Mouse (Mus musculus): Measurements from ENCODE around the gene Txndc5.

Gene Txndc5

GRCm38 (mm10) chr13:38528687-38529294, at the start of gene Txndc5:
TSS of gene Txndc5 (minus strand) at chr13:38528824.
- DNase-seq, result no peak

GRCm38 (mm10) chr13:38574668-38575067, 46.0 kb upstream of the Txndc5 start:
- no peak for DNase-seq

- no peak for DNase-seq
Observed at GRCm38 (mm10) chr13:38573281-38573680, 44.7 kb upstream of the Txndc5 start.

GRCm38 (mm10) chr13:38565245-38565644, 36.6 kb upstream of the Txndc5 start:
- DNase-seq, result no peak

GRCm38 (mm10) chr13:38554611-38555010, 26.0 kb upstream of the Txndc5 start:
- no peak for DNase-seq

GRCm38 (mm10) chr13:38554210-38554609, 25.6 kb upstream of the Txndc5 start:
- no peak for DNase-seq

- no peak for DNase-seq
Observed at GRCm38 (mm10) chr13:38548681-38549080, 20.1 kb upstream of the Txndc5 start.

GRCm38 (mm10) chr13:38547717-38548116, 19.1 kb upstream of the Txndc5 start:
- no peak for DNase-seq

GRCm38 (mm10) chr13:38546754-38547153, 18.1 kb upstream of the Txndc5 start:
- no peak for DNase-seq

GRCm38 (mm10) chr13:38545460-38545859, 16.8 kb upstream of the Txndc5 start:
- no peak for DNase-seq

- DNase-seq, result no peak
Observed at GRCm38 (mm10) chr13:38544769-38545445, 16.3 kb upstream of the Txndc5 start.

- no peak for DNase-seq
Observed at GRCm38 (mm10) chr13:38543455-38544125, 15.0 kb upstream of the Txndc5 start.

GRCm38 (mm10) chr13:38539192-38539900, 10.7 kb upstream of the Txndc5 start:
- DNase-seq, result no peak

GRCm38 (mm10) chr13:38537521-38537920, 8.9 kb upstream of the Txndc5 start:
- no peak for DNase-seq

- DNase-seq, result no peak
Observed at GRCm38 (mm10) chr13:38534731-38535130, 6.1 kb upstream of the Txndc5 start.

GRCm38 (mm10) chr13:38534016-38534415, 5.4 kb upstream of the Txndc5 start:
- DNase-seq, result no peak

GRCm38 (mm10) chr13:38533461-38533860, 4.8 kb upstream of the Txndc5 start:
- no peak for DNase-seq

GRCm38 (mm10) chr13:38531498-38531897, 2.9 kb upstream of the Txndc5 start:
- DNase-seq, result no peak

GRCm38 (mm10) chr13:38529576-38529975, 952 bp upstream of the Txndc5 start:
- DNase-seq, result no peak

- DNase-seq, result peak; percentile 88
Observed at GRCm38 (mm10) chr13:38527797-38528650, 600 bp downstream of the Txndc5 start.

GRCm38 (mm10) chr13:38527041-38527796, 1.4 kb downstream of the Txndc5 start:
- peak; percentile 11 for DNase-seq

- DNase-seq, result no peak
Observed at GRCm38 (mm10) chr13:38526116-38526515, 2.5 kb downstream of the Txndc5 start.
